Mouse (Mus musculus): ENCODE measurements around the gene Olfr713. TPM values are rescaled to one million over a fixed set of nuclear protein-coding genes. Genes with fewer than 3 reads are reported as not detected.

Gene Olfr713
- total RNA-seq (2021), result not detected
- long read RNA-seq, experiment 1, result 0 reads
- long read RNA-seq, experiment 2, result 0 reads

DNA sequence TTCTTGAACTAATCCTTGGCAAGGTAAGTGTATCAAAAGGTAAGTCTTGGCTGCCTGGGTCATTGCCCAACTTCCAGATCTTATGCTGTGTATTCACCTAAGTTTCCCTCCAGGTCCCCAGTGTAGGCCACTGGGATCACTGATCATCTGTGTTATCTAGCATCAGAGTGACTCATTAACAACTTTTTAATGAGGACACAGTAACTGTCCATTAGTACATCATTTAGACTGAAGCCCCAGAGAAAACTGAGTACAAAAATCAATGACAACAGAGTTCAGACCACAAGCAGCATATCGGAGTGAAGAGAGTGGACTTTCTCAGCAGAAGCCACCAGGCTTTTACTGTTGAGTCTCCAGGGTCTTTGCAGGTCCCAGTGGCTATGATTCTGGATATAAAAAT is at the start of gene Olfr713:
Gene Olfr713, plus strand, starts transcription at position 301 of the 400 bp plus-strand sequence.
- Histone ChIP-seq H3K4me3 (no peak within 1 kb of the TSS), H3K27ac (no peak within 1 kb of the TSS)
- DNase-seq (ENCODE audit: low spot score in 2 of 2), result no peak
- no peak for TF ChIP-seq CTCF (conservative IDR thresholded peaks at IDR 0.05)

GRCm38 (mm10) chr7:106985236-106985635 is 45.7 kb upstream of the Olfr713 start:
- no peak for TF ChIP-seq CTCF (conservative IDR thresholded peaks at IDR 0.05)
- H3K4me3 ChIP-seq, result no peak overlapping the region
- no peak for DNase-seq (ENCODE audit: low spot score in 2 of 2)
- H3K27ac ChIP-seq, result no peak overlapping the region

DNA sequence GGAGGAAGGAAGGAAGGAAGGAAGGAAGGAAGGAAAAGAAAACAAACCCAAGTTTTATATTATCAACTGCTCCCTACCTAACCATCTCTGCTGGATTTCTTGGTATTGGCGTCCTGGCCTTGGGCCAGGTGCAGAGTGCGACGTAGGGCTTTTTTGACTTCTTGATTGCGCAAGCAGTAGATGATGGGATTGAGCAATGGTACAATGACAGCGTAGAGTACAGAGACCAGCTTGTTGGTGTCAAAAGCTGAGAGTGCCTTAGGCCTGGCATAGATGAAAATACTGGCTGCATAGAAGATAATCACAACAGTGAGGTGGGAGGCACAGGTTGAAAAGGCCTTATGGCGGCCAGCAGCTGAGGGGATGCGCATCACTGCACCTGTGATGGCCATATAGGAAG is 30.2 kb upstream of the Olfr713 start:
- no peak for TF ChIP-seq CTCF (conservative IDR thresholded peaks at IDR 0.05)
- H3K27ac ChIP-seq, result no peak overlapping the region
- DNase-seq (ENCODE audit: low spot score in 2 of 2), result no peak
- H3K4me3 ChIP-seq, result no peak overlapping the region

DNA sequence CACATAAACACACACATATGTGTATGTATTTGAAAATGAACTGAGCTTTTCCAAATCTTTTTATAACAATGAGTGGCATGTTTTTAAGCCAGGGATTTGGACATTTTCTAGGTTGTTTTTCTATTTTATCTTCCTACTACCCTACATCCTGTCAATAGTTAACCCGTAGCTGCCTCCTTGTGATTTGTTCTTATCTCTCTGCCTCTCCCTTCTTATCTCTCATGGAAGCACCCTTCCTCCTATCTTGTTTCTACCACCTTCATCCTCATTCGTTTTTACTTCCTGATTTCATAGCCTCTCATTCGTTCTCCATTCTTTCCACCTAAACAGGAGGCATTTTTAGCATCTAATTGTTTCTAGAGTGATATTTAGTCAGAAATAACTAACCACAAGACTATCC is 26.8 kb upstream of the Olfr713 start:
- H3K4me3 ChIP-seq, result no peak overlapping the region
- TF ChIP-seq CTCF (conservative IDR thresholded peaks at IDR 0.05), result no peak
- no peak overlapping the region for H3K27ac ChIP-seq
- DNase-seq (ENCODE audit: low spot score in 2 of 2), result no peak

DNA sequence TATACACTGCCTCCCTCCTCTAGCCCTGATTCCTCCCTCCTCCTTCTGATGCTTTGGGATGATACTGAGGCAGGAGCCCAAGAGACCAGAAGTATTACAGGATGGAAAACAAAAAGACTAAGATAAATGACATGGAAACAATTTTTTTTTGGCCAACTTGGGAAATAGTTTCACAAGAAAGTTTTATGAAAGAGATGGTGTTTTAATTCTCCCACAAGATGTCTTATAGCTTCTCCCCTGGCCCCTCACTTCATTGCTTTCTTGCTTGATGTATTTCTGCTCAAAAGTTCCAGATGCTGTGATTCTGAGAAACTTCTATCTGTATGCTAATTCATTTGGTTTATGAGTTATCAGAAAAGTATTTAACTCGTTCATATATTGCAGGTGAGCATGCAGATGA is 25.0 kb upstream of the Olfr713 start, which contains the start of gene Olfr2:
Gene Olfr2, minus strand, starts transcription at position 101 of the 400 bp plus-strand sequence.
- Histone ChIP-seq H3K4me3 (no peak within 1 kb of the TSS), H3K27ac (no peak within 1 kb of the TSS)
- no peak for TF ChIP-seq CTCF (conservative IDR thresholded peaks at IDR 0.05)
- no peak for DNase-seq (ENCODE audit: low spot score in 2 of 2)

GRCm38 (mm10) chr7:107039934-107040563 is 9.1 kb downstream of the Olfr713 start:
- DNase-seq (ENCODE audit: low spot score in 2 of 2), result no peak
- no peak for TF ChIP-seq CTCF (conservative IDR thresholded peaks at IDR 0.05)
- Histone ChIP-seq H3K27ac (no peak overlapping the region), H3K4me3 (no peak overlapping the region)

DNA sequence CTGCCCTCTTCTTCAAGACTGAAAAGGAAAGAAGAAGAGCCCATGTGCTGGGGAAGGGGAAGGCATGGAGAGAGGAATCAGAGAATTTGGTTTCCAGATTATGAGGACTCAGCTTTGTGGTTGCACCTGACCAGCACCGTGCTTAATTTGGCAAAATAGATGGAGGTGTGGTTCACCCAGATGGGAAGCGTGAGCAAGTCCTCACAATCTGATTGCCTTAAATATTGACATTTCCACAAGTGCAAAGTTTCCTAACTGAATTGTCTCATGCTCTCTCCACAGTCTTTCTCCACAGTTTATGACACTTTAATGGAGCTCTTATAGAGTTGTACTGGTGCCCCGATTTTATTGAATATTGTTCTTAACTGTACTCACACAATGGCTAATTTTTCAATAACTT is 12.2 kb downstream of the Olfr713 start:
- no peak for TF ChIP-seq CTCF (conservative IDR thresholded peaks at IDR 0.05)
- no peak overlapping the region for H3K27ac ChIP-seq
- DNase-seq (ENCODE audit: low spot score in 2 of 2), result no peak
- no peak overlapping the region for H3K4me3 ChIP-seq

DNA sequence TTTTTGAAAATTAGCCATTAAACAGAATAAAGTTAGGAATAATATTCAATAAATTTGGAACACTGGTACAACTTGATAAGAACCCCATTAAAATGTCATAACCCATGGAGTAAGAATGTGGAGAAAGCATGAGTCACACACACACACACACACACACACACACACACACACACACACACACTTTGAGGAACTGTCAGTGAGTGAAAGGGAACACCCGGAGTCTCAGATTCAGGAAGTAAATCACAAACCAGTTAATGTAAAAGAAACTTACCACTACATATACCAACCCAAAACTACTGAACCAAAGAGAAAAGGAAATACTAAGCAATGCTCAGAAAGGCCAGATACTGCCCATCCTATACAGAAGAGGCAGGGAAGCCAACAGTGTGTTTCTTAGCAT is 13.4 kb downstream of the Olfr713 start:
- no peak for DNase-seq (ENCODE audit: low spot score in 2 of 2)
- no peak for TF ChIP-seq CTCF (conservative IDR thresholded peaks at IDR 0.05)
- H3K27ac ChIP-seq, result no peak overlapping the region
- H3K4me3 ChIP-seq, result no peak overlapping the region

DNA sequence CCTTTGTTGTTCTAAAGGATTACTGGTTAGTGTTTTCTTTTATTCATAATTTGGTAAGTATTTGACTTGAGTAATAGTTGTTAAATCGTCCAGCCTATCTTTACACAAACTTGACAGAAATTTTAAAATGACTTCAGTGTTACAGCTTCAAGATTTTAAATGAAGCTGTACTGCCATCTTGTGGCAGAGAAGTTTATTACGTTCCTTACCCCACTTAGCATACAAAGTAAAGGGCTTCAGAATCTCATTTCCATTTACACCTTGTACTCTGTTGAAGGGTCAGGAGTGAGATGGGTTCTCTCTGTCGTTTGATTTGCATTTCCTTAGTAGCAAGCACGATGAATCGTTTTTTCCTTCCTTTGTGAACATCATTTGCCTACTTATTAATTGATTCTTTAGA is 14.9 kb downstream of the Olfr713 start:
- peak; percentile 4 to 54 for DNase-seq (ENCODE audit: low spot score in 2 of 2)
- Histone ChIP-seq H3K27ac (no peak overlapping the region), H3K4me3 (no peak overlapping the region)
- peak; percentile 88 for TF ChIP-seq CTCF (conservative IDR thresholded peaks at IDR 0.05)

GRCm38 (mm10) chr7:107047578-107047977 is 16.6 kb downstream of the Olfr713 start:
- no peak for TF ChIP-seq CTCF (conservative IDR thresholded peaks at IDR 0.05)
- Histone ChIP-seq H3K4me3 (no peak overlapping the region), H3K27ac (no peak overlapping the region)
- no peak for DNase-seq (ENCODE audit: low spot score in 2 of 2)

DNA sequence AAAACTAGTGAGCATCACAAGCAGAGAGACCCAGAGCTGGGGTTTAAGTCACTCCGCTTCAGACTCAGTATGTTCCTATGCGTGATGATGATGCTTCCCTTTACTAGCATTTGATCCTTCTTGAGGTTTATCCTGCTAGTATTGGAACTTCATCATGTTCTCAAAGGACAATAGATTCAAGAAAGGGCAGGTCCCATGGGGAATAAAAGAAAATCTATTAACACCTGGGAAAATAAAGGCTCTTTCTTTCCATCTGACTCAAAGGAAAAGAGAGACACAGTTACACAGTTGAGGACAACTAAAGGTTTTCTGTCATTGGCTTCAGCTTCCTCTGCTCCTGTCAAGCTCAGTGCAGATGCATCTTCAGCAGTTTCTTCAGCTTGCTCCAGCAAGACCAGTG is 39.7 kb downstream of the Olfr713 start, which contains the start of gene Olfr714:
Gene Olfr714, plus strand, starts transcription at position 301 of the 400 bp plus-strand sequence.
- TF ChIP-seq CTCF (conservative IDR thresholded peaks at IDR 0.05), result no peak
- Histone ChIP-seq H3K27ac (no peak within 1 kb of the TSS), H3K4me3 (no peak within 1 kb of the TSS)
- DNase-seq (ENCODE audit: low spot score in 2 of 2), result no peak

Other genes starting within 250 kb of the Olfr713 start
- gene Olfr699, start 238.0 kb upstream of the Olfr713 start, total RNA-seq (2021), result not detected
- gene Olfr700, start 222.3 kb upstream of the Olfr713 start, total RNA-seq (2021), result not detected
- not detected for gene Olfr701, start 217.0 kb upstream of the Olfr713 start, total RNA-seq (2021)
- gene Olfr702, start 197.3 kb upstream of the Olfr713 start, total RNA-seq (2021), result not detected
- not detected for gene Olfr703, start 187.8 kb upstream of the Olfr713 start, total RNA-seq (2021)
- gene Olfr704, start 168.0 kb upstream of the Olfr713 start, total RNA-seq (2021), result not detected
- gene Olfr705, start 154.3 kb upstream of the Olfr713 start, total RNA-seq (2021), result not detected
- gene Olfr706, start 143.0 kb upstream of the Olfr713 start, total RNA-seq (2021), result not detected
- gene Olfr707, start 129.9 kb upstream of the Olfr713 start, total RNA-seq (2021), result not detected
- not detected for gene Olfr1532-ps1, start 123.2 kb upstream of the Olfr713 start, total RNA-seq (2021)
- gene Olfr709-ps1, start 99.0 kb upstream of the Olfr713 start, total RNA-seq (2021), result not detected
- gene Olfr710, start 82.9 kb upstream of the Olfr713 start, total RNA-seq (2021), result not detected
- gene Olfr6, start 67.2 kb upstream of the Olfr713 start, total RNA-seq (2021), result under 1 TPM in 1 of 2 experiments, not detected in 1; 0.08 TPM
- not detected for gene Olfr711, start 55.7 kb upstream of the Olfr713 start, total RNA-seq (2021)
- not detected for gene Olfr2, start 25.1 kb upstream of the Olfr713 start, total RNA-seq (2021)
- not detected for gene Olfr714, start 39.8 kb downstream of the Olfr713 start, total RNA-seq (2021)
- gene Olfr17, start 62.0 kb downstream of the Olfr713 start, total RNA-seq (2021), result not detected
- gene Olfr715b, start 79.2 kb downstream of the Olfr713 start, total RNA-seq (2021), result not detected
- gene Olfr715, start 99.9 kb downstream of the Olfr713 start, total RNA-seq (2021), result not detected
- gene Olfr716, start 107.2 kb downstream of the Olfr713 start, total RNA-seq (2021), result not detected
- gene Nlrp14, start 135.8 kb downstream of the Olfr713 start, total RNA-seq (2021), result not detected
- not detected for gene Rbmxl2, start 178.3 kb downstream of the Olfr713 start, total RNA-seq (2021)

Measured in layer of hippocampus, adult 2 months (tissue).